Mouse (Mus musculus) WW6 (cell line): ENCODE data around the gene Chchd3.

Source experiments
- DNase-seq: peaks from one replicate; pipeline ENCODE4 v3.0.0-alpha.2; 2013; ENCODE audit warnings: low read depth, low spot score

Gene Chchd3

DNA sequence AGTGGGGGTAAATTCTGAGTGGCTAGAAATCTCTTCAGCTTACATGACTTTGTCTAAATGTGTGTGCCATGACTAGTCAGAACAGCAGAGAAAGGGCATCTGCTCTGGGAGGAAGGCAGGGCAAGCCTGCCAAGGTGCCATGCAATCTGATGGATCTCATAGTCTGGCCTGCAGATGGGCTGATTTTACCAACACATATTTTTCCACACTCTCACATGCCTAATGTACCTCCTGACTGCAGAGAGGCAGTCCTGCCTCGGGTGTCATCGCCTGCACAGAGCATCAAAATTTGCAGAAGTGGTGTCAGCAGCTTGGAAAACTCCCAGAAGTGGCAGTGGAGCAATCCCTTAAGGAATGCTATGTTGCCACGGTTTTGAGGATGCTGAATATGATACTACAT lies 55.5 kb downstream of the Chchd3 start:
- no peak for DNase-seq

DNA sequence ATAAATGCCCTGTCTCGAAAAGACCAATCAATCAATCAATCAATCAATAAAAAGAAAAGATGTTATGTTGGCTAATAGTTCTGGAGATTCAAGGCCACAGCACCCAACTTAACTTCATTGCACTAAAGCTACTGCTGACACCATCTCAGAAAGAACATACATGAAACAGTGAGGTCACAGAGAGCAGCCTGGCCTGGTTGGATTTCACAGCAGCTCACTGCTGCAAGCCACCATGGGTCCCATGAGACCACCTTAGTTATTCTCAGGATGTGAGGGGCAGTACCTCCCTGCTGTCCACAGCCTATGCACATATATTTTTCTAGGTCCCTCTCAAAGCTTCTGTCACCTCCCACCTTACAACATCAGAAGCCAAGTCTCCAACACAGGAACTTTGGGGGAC lies 57.1 kb downstream of the Chchd3 start:
- no peak for DNase-seq

DNA sequence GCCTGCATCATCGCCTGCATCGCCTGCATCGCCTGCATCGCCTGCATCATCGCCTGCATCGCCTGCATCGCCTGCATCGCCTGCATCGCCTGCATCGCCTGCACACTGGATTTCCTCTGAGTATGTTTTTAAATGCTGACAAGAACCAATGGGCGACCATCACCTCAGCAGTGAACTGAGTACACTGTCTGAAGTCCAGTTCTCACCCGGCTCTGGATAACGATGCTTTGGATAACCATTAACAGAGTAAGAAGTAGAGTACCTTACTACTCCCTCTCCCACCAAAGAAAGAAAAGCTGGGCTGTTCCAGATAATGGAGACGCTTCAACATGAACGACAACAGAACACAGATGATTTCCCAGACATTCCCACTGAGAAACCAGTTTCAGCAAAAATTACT lies 58.8 kb downstream of the Chchd3 start:
- DNase-seq = no peak

DNA sequence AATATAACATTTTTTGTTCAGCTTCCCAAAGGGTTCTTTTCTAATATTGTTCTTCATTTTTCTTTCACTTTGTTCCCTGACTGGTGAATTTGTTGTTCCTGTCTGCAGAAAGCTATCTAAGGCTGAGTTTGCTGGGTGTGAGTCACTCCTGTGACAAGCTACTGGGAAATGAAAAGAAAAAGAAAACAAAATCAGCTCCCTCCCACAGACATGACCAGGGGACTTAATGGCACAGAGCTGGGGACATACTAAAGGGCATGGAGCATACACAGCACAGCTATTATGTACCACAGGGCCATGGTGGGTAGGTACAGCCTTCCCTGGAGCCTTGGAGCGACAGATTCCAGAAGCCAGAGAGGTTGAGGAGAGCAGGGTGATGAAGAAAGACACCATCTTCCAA lies 63.5 kb downstream of the Chchd3 start:
- no peak for DNase-seq

DNA sequence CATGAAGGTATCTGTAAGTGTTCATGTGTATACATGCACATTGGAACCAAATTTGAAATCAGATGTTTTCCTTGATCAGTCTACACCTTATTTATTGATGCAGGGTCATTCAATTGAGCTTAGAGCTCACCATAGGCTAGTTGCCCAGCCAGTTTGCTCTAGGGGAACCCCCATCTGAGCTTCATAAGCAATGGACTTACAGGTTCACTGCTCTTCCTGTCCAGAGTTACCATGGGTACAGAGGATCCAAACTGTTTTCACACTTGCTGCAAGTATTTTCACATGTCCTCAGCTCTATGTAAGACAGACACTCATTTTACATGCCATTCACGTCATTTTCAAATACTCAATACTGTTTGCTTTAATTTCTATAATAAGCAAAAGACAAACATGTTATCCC lies 66.2 kb downstream of the Chchd3 start:
- DNase-seq = no peak

DNA sequence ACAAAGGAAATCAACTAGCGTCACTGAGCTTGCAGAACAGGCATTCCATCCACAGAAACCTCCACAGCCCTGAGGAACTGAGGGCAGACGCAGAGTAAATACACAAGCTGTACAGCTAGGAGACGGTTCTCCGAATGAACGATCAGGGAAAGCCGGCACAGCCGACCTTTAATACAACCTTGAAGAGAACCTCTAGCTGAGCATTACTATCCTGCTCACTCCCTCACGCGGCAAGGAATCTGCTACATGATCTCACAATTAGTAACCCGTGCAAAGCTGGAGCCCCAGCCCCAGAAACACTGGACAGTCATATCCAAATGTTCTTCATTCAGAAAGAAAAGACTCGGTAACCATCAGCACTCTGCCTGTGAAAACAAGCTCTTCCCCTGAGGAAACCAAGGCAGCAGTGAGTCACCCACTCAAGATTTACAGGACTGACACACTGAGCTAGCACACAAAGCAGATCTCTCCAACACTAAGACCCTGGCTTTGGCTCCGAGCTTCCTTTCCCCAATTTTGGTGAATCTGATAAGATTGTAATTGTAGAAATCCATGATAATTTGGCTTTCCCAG lies 69.9 kb downstream of the Chchd3 start:
- DNase-seq = no peak

DNA sequence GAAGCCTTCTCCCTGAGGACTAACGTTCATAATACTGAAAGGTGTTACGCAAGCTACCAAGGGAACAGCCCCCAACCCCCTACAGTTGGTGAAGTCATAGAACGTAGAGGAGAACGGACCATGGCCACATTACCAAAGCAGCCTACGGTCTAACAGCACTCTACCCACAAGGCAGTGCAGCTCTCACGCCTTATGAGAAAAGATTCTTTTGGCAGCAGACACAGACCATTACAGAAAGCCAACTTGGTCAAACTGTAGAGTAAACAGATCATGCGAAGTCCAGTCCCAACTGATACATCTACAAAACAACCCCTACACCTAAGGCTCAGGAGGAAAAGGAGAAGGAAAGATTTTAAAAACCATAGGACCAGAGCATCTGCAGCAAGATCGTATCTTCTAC lies 71.5 kb downstream of the Chchd3 start:
- no peak for DNase-seq

DNA sequence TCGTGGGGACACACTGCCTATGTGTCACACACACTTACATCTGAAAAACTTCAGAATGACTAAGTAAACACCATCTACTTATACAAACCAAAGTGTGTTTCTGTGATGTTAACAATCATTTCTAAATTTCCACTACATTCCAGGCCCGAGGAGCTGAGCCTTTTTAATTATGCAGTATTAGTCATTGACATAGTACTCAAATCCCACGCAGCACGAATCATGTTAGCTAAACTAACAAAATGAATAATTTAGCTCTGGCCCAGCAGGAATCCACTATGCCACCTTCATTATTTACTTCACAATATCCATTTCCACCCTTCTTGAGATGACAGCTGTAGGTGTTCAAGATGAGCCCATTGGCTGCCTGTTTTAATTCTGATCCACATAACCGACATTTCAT lies 76.2 kb downstream of the Chchd3 start:
- DNase-seq = no peak

DNA sequence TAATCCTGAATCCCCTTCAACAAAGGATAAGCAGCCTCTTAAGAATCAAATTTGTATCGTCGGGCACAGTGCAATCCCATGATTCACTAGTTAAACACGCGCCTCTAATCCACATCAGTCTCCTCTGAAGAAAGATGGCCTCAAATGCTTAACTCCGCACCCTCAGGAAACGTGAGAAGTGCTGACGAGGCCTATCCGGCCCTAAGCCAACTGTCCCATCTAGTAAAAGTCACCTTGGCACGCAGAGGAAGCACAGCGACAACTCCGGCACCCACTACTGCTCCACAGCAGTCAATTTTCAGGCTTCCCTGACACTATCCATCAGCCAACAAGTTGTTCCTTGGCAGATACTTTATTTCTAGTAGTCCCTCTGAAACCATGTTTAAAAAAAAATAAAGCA lies 78.8 kb downstream of the Chchd3 start:
- DNase-seq = no peak

DNA sequence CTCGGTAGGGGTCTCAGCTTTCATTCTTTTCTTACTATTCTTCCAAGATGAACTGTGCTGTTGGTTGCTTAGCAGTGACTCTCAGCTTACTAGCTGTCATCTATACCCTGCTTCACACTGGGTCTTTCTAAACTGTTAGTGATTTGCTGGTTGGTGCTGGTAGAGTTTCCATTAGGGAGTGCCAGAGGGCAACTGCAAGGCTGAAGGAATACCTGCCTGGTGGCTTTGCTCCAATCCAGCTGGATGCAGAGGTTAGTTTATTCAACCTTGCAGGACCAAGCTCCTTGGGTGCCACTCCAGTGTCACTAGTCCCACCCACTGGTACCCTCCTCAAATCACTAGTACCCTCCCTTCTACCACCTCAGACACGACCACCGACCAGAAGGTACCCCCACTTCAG lies 81.2 kb downstream of the Chchd3 start:
- no peak for DNase-seq

DNA sequence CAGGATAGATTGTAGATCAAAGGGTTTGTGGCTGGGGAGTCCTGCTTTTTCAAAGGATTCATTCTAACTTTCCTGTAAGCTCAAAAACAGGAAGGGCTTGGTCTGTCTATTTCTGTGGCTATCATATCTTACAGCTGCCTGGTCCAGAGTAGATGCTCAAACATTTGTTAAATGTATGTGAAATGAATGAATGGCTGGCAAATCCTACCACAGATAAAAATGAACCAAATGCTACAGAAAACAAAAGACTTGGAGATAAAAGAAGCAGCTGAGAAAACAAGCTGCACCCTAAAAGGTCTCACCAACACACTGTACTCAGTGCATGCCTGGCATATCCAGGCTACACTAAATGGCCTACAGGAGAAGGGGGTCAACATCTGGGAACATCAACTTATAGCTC lies 88.1 kb downstream of the Chchd3 start:
- no peak for DNase-seq

DNA sequence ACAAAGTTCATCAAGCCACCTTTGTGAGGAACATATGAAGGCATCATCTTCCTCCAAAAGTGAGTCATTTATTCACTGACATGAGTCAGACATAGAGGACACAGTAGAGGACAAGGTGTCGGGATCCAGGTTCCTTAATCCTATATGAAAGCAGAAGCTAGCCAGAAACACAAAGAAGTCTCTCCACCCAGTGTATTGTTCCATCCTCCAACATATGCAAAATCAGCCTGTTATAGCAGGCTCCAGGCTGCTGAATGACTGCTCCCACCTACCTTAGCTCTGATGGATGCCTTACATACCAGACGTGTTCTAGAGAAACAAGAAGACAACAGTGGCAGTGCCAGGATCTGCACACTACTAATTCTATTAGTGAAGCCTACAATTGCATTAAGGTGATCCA lies 91.1 kb downstream of the Chchd3 start:
- no peak for DNase-seq

DNA sequence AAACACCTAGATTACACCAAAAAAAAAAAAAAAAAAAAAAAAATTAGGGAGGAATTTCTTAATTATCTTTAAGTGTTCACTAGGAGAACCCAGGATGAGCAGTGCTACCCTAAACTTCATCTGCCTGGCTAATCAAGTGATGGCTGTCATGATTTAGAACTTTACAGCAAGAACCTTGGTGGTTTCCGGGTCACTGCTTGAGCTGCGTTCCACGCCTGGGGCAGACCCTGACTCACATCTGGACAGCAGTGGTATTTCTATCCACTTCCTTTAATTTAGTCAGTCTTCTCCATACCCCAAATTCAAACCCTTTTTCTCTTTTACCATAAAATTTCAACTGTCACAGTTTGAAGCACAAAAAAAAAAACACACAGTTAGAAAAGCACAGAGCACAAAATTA lies 98.0 kb downstream of the Chchd3 start:
- no peak for DNase-seq

DNA sequence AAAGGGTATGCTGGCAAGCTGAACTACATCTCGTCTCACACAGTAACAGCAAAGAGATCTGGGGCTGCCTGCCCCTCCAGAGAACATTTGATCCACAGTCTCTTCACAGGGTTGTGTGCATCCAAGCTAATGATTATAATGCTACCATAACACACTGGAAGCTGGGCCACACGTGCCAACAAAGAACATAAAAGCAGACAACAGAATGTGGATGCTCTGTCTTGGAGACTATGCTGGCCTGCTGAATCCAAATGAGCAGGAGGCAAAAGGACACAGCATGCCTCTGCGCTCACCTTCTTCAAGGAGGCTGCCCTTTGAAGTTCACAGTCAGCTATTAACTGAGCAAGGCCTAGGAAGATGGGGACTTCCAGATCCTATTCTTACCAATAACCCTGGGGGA lies 98.6 kb downstream of the Chchd3 start:
- DNase-seq = no peak

DNA sequence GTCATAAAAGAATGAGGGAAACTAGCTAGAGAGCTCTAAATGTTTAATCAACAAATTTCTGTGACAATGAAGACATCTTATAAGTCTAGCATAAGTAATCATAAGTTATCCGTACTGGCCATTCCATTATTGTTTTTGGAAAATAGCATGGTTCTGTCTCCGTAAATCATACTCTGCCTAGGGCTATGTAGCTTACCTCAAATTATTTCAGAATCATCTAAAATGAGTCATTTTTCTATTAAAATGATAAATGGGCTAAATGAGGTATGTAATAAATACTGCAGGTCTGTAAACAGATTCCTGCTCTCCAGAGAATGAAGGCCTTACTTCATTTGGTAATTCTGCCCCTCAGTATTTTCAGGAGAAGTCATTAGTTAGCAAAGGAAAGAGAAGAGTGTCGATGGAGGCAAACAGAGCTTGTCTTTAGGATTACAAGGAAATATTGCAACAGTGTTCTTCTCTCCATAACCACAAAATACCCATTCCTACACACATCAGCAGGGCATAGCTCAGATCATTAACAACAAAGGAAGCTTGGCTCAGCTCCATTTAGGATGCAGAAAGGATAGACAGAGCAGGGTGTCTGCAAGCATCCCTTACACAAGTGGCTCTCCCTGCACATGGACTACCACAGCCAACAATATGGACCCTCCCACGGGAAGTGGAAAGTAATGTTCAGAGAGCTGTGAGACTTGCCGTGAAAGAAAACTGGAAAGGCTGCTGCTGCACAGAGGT lies 100.1 kb downstream of the Chchd3 start:
- DNase-seq = no peak

DNA sequence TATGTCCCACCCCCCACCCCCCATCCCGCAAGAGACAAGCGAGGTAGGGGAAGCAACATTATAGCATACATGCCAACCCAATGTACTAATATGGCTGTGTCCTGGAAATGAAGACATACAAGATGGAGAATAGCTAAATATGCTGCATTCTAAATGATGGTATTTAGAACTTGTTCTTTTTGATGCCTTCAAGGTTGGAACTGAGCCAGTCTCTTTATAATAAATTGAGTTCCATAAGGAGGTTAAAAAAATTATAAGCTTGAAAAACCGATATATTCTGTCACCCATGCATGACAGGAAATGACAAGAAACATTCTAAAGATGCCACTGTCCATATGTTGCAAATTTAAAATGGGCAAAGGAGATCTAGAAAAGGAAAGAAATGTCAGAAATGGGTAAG lies 104.6 kb downstream of the Chchd3 start:
- DNase-seq = no peak

DNA sequence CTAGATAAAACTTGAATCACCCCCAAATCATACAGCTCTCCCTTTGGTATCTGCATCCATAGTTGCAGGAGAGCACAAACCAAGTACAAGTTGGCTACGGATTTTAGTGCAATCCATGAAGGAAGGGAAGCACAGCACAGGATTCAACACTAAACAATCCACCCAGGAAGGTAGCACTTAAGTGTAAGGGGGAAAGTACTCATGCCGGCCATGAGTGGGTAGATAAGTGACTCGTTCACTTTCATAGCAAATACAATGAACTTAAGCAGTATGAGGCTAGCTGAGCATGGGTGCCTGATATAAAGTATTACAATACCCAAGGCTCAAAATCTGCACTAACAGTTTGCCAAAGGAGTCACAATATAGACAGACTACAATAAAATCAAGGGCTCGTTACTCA lies 109.1 kb downstream of the Chchd3 start:
- DNase-seq = no peak

DNA sequence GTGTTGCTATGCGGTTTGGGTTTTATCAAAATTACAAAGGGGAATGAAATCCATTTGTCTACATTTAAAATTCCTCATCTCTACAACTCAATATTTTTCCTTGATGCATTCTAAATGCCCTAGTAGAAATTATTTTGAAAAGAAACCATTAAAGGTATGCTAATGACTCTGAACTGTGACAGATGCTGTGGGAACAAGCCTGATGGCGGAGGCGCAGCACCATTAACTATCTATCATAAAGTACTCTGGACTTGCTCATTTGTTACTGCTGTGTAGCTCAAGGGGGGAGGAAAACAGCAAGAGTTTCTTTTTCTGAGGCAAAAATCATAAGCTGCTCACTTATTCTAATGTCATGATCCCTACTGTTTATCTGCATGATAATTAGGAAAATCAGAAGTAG lies 110.4 kb downstream of the Chchd3 start:
- DNase-seq = no peak

DNA sequence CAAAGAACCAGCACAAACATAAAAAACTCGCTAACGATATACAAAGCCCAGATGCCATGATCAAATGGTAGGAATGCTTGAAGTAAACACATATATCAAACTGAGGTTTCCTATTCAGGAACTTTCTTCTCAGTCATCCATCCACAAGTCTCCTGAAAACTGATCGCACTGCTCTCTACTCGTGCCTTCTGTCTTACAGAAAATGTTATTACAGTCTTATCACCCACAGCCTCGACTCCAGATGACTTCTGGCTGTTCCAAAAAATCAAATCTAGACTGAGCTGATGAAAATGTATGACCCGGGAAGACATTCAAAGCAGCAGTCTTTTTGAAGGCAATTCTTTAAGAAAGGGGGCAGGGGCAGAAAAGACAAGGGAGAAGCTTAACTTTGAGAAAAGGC lies 112.8 kb downstream of the Chchd3 start:
- DNase-seq = no peak

DNA sequence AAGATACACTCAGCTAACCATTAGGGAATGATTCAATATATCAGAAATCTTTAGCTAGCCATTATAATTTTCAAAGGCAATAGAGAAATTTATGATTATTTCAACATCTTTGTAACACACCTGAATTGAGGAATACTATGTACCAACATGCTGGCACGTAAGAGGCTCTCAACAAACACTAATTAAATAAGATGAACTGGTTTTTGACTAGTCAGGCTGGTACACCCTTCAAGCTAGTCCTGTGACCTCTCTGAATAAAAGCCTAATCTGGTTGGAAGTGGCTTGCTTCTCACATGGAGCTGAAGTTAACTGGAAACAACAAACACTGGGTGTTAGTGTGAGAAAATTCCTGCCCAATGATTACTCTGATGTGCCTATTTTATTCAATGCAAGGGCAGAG lies 115.1 kb downstream of the Chchd3 start:
- no peak for DNase-seq

DNA sequence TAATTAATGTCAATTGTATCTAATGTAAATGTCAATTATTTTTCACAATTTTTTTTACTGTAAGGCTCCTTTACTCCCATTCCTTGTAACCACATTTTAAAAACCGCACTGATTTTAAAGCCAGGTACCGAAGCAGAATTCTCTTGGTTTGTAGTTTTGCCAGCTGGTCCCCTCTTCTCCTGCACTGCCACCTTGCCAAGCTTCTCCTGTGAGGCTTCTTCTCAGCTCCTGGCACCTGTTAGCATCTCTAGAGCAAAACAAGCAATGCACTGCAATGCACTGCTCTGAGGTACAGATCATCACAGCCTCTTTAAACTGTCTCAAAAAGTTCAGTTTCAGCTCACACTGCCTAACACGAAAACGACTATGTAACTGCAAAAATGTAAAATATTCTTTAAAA lies 116.4 kb downstream of the Chchd3 start:
- DNase-seq = no peak

DNA sequence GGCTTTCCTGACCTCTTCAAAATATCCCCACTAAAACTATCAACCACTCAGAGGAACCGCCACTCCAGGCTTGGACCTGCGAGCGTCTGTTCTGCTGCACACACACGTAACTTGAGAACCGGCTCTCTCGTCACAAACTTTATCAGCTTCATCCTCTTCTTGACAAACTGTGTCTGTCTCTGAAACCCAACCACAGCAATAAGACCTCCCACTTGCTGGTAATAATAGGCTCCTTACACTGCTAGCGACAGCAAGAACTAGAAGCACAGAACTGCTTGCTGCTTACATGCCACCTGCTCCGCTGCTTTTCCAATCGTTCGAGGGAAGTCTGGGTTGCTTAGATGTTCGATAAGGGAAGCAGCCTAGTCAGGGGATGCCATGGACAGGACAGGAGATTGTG lies 119.8 kb downstream of the Chchd3 start:
- no peak for DNase-seq

DNA sequence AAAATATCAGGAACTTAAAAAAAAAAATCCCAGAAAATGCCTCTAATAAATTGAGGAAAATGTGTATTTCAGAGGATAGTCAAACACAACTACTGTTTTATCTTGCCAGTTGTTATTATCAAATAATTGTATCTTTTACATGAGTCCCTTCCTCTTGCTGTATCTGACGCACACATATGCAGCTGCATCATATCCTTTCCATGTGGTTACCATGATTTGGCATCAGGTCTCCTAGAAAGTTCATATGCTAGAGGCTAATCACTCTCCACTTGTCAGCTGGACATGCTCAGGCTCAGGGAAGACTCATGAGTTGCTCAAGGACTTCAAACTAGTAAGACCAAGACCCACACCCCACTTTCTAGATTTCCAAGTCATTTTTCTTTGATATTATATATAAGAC lies 122.4 kb downstream of the Chchd3 start:
- no peak for DNase-seq

DNA sequence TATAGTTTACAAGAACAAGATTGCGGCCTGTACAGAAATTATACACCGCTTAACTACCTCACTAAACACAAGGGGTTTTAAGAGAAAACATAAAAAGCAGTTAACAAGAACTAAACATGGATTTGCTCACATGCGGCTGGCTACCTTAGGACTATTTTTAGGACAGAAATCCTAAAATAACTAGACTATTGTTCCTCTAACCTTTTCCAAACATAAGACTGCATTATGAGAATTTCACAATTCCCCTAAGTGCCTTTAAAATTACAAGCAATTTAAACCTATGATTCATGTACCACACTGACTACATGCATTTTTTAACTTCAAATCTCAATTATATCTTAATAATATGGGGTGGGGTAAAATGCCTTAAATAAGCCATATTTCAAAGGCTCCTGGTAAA lies 123.3 kb downstream of the Chchd3 start:
- DNase-seq = no peak
